Mouse (Mus musculus): ENCODE data around the gene Olfr558. TPM values are rescaled to one million over a fixed set of nuclear protein-coding genes. Genes with fewer than 3 reads are reported as not detected.

Gene Olfr558
- polyA plus RNA-seq, 1 experiment from 2014 or later, result 0.48 TPM

GRCm38 (mm10) chr7:102718970-102719369, 17.0 kb downstream of the Olfr558 start, which contains the start of gene Olfr33:
TSS of gene Olfr33 (minus strand) at chr7:102719070.
- no peak for ATAC-seq (ENCODE audit: low read depth)
- no peaks in the 10 kb centered on the region for H3K9me3 ChIP-seq (ENCODE audit: control insufficient read depth, low read length)
- no peak within 1 kb of the TSS for H3K4me2 ChIP-seq (ENCODE audit: low read depth, low read length)
- no peaks in the 10 kb centered on the region for H3K27me3 ChIP-seq (ENCODE audit: control insufficient read depth, insufficient read depth, low read depth, low read length)
- no peaks in the 10 kb centered on the region for H3K36me3 ChIP-seq (ENCODE audit: control insufficient read depth, insufficient read depth, low read length)
- H3K4me3 ChIP-seq (ENCODE audit: low read length), result no peak within 1 kb of the TSS
- no peaks in the 10 kb centered on the region for H3K4me1 ChIP-seq (replicated peaks; ENCODE audit: control insufficient read depth, insufficient read depth, low read length)
- no peak within 1 kb of the TSS for H3K27ac ChIP-seq (ENCODE audit: low read length)
- no peak within 1 kb of the TSS for H3K9ac ChIP-seq (ENCODE audit: low read length)
- WGBS, result 29% methylated on average over 1 of the region's 1 CpGs

- H3K27ac ChIP-seq (ENCODE audit: low read length), result no peak within 1 kb of the TSS
- no peaks in the 10 kb centered on the region for H3K4me1 ChIP-seq (replicated peaks; ENCODE audit: control insufficient read depth, insufficient read depth, low read length)
- H3K4me2 ChIP-seq (ENCODE audit: low read depth, low read length), result no peak within 1 kb of the TSS
- H3K27me3 ChIP-seq (ENCODE audit: control insufficient read depth, insufficient read depth, low read depth, low read length), result no peaks in the 10 kb centered on the region
- no peak within 1 kb of the TSS for H3K4me3 ChIP-seq (ENCODE audit: low read length)
- no peaks in the 10 kb centered on the region for H3K36me3 ChIP-seq (ENCODE audit: control insufficient read depth, insufficient read depth, low read length)
- H3K9ac ChIP-seq (ENCODE audit: low read length), result no peak within 1 kb of the TSS
- ATAC-seq (ENCODE audit: low read depth), result no peak
- no peaks in the 10 kb centered on the region for H3K9me3 ChIP-seq (ENCODE audit: control insufficient read depth, low read length)
Observed at GRCm38 (mm10) chr7:102727391-102727790, 25.4 kb downstream of the Olfr558 start, which contains the start of gene Olfr559. TSS of gene Olfr559 (minus strand) at chr7:102727491.

GRCm38 (mm10) chr7:102733793-102734192, 31.8 kb downstream of the Olfr558 start:
- Histone ChIP-seq H3K9me3 (ENCODE audit: control insufficient read depth, low read length) (no peaks in the 10 kb centered on the region), H3K9ac (ENCODE audit: low read length) (no peak overlapping the region), H3K4me1 (replicated peaks; ENCODE audit: control insufficient read depth, insufficient read depth, low read length) (no peaks in the 10 kb centered on the region), H3K27me3 (ENCODE audit: control insufficient read depth, insufficient read depth, low read depth, low read length) (no peaks in the 10 kb centered on the region), H3K27ac (ENCODE audit: low read length) (no peak overlapping the region), H3K36me3 (ENCODE audit: control insufficient read depth, insufficient read depth, low read length) (no peaks in the 10 kb centered on the region), H3K4me2 (ENCODE audit: low read depth, low read length) (no peak overlapping the region), H3K4me3 (ENCODE audit: low read length) (no peak overlapping the region)
- ATAC-seq (ENCODE audit: low read depth), result no peak
- WGBS, result 7% methylated on average over 1 of the region's 1 CpGs

- H3K27me3 ChIP-seq (ENCODE audit: control insufficient read depth, insufficient read depth, low read depth, low read length), result no peaks in the 10 kb centered on the region
- no peak overlapping the region for H3K9ac ChIP-seq (ENCODE audit: low read length)
- no peak for ATAC-seq (ENCODE audit: low read depth)
- whole genome bisulfite sequencing, result 45% methylated on average over 2 of the region's 2 CpGs
- no peak overlapping the region for H3K4me2 ChIP-seq (ENCODE audit: low read depth, low read length)
- H3K36me3 ChIP-seq (ENCODE audit: control insufficient read depth, insufficient read depth, low read length), result no peaks in the 10 kb centered on the region
- no peaks in the 10 kb centered on the region for H3K4me1 ChIP-seq (replicated peaks; ENCODE audit: control insufficient read depth, insufficient read depth, low read length)
- no peaks in the 10 kb centered on the region for H3K9me3 ChIP-seq (ENCODE audit: control insufficient read depth, low read length)
- no peak overlapping the region for H3K27ac ChIP-seq (ENCODE audit: low read length)
- H3K4me3 ChIP-seq (ENCODE audit: low read length), result no peak overlapping the region
Observed at GRCm38 (mm10) chr7:102737705-102738104, 35.7 kb downstream of the Olfr558 start.

- no peaks in the 10 kb centered on the region for H3K27me3 ChIP-seq (ENCODE audit: control insufficient read depth, insufficient read depth, low read depth, low read length)
- no peaks in the 10 kb centered on the region for H3K36me3 ChIP-seq (ENCODE audit: control insufficient read depth, insufficient read depth, low read length)
- 8% methylated on average over 1 of the region's 1 CpGs for WGBS
- no peak overlapping the region for H3K4me2 ChIP-seq (ENCODE audit: low read depth, low read length)
- no peak overlapping the region for H3K9ac ChIP-seq (ENCODE audit: low read length)
- H3K27ac ChIP-seq (ENCODE audit: low read length), result no peak overlapping the region
- no peaks in the 10 kb centered on the region for H3K4me1 ChIP-seq (replicated peaks; ENCODE audit: control insufficient read depth, insufficient read depth, low read length)
- H3K4me3 ChIP-seq (ENCODE audit: low read length), result no peak overlapping the region
- ATAC-seq (ENCODE audit: low read depth), result no peak
- H3K9me3 ChIP-seq (ENCODE audit: control insufficient read depth, low read length), result no peaks in the 10 kb centered on the region
Observed at GRCm38 (mm10) chr7:102752086-102752485, 50.1 kb downstream of the Olfr558 start.

GRCm38 (mm10) chr7:102759266-102759665, 57.3 kb downstream of the Olfr558 start, which contains the start of the genes Olfr560 and Olfr78:
TSS of gene Olfr560 (minus strand) at chr7:102759366.
TSS of gene Olfr78 (minus strand) at chr7:102759471.
- 64% methylated on average over 4 of the region's 4 CpGs for WGBS

More at GRCm38 (mm10) chr7:102759266-102759665, 57.3 kb downstream of the Olfr558 start, which contains the start of the genes Olfr560 and Olfr78:
- no peaks in the 10 kb centered on the region for H3K27me3 ChIP-seq (ENCODE audit: control insufficient read depth, insufficient read depth, low read depth, low read length)
- H3K36me3 ChIP-seq (ENCODE audit: control insufficient read depth, insufficient read depth, low read length), result no peaks in the 10 kb centered on the region
- H3K4me3 ChIP-seq (ENCODE audit: low read length), result no peak within 1 kb of the TSS
- no peak within 1 kb of the TSS for H3K9ac ChIP-seq (ENCODE audit: low read length)
- no peak for ATAC-seq (ENCODE audit: low read depth)
- no peak within 1 kb of the TSS for H3K27ac ChIP-seq (ENCODE audit: low read length)
- H3K4me2 ChIP-seq (ENCODE audit: low read depth, low read length), result no peak within 1 kb of the TSS
- H3K9me3 ChIP-seq (ENCODE audit: control insufficient read depth, low read length), result no peaks in the 10 kb centered on the region
- H3K4me1 ChIP-seq (replicated peaks; ENCODE audit: control insufficient read depth, insufficient read depth, low read length), result no peaks in the 10 kb centered on the region

Other genes starting within 250 kb of the Olfr558 start
- gene Olfr543, start 220.5 kb upstream of the Olfr558 start, polyA plus RNA-seq (2015; fragmentation: Nextera tagmentation; extraction: Ambion mirVana), result 0.18 TPM in 1 of 2 replicates, not detected in the other
- gene Olfr544, start 213.9 kb upstream of the Olfr558 start, polyA plus RNA-seq (2015; fragmentation: Nextera tagmentation; extraction: Ambion mirVana), result 0.06 and 0.08 TPM in 2 replicates
- not detected in 2 replicates for gene Olfr545, start 202.6 kb upstream of the Olfr558 start, polyA plus RNA-seq (2015; fragmentation: Nextera tagmentation; extraction: Ambion mirVana)
- gene Olfr547, start 167.5 kb upstream of the Olfr558 start, polyA plus RNA-seq (2015; fragmentation: Nextera tagmentation; extraction: Ambion mirVana), result not detected in 2 replicates
- not detected in 2 replicates for gene Olfr548-ps1, start 161.3 kb upstream of the Olfr558 start, polyA plus RNA-seq (2015; fragmentation: Nextera tagmentation; extraction: Ambion mirVana)
- gene Olfr549, start 152.3 kb upstream of the Olfr558 start, polyA plus RNA-seq (2015; fragmentation: Nextera tagmentation; extraction: Ambion mirVana), result not detected in 2 replicates
- 1.1 TPM in 2 replicates for gene Trim21, start 136.7 kb upstream of the Olfr558 start, polyA plus RNA-seq (2015; fragmentation: Nextera tagmentation; extraction: Ambion mirVana)
- not detected in 2 replicates for gene Olfr550, start 130.8 kb upstream of the Olfr558 start, polyA plus RNA-seq (2015; fragmentation: Nextera tagmentation; extraction: Ambion mirVana)
- not detected in 2 replicates for gene Olfr551, start 110.3 kb upstream of the Olfr558 start, polyA plus RNA-seq (2015; fragmentation: Nextera tagmentation; extraction: Ambion mirVana)
- gene Olfr552, start 104.4 kb upstream of the Olfr558 start, polyA plus RNA-seq (2015; fragmentation: Nextera tagmentation; extraction: Ambion mirVana), result not detected in 2 replicates
- gene Olfr553, start 84.0 kb upstream of the Olfr558 start, polyA plus RNA-seq (2015; fragmentation: Nextera tagmentation; extraction: Ambion mirVana), result not detected in 2 replicates
- gene Olfr554, start 63.8 kb upstream of the Olfr558 start, polyA plus RNA-seq (2015; fragmentation: Nextera tagmentation; extraction: Ambion mirVana), result not detected in 2 replicates
- not detected in 2 replicates for gene Olfr555, start 43.4 kb upstream of the Olfr558 start, polyA plus RNA-seq (2015; fragmentation: Nextera tagmentation; extraction: Ambion mirVana)
- gene Olfr556, start 37.3 kb upstream of the Olfr558 start, polyA plus RNA-seq (2015; fragmentation: Nextera tagmentation; extraction: Ambion mirVana), result not detected in 2 replicates
- 15.6 and 17.3 TPM in 2 replicates for gene Trim68, start 14.9 kb upstream of the Olfr558 start, polyA plus RNA-seq (2015; fragmentation: Nextera tagmentation; extraction: Ambion mirVana)
- gene Olfr557, start 6.3 kb upstream of the Olfr558 start, polyA plus RNA-seq (2015; fragmentation: Nextera tagmentation; extraction: Ambion mirVana), result not detected in 2 replicates
- gene Olfr33, start 16.9 kb downstream of the Olfr558 start, polyA plus RNA-seq (2015; fragmentation: Nextera tagmentation; extraction: Ambion mirVana), result not detected in 2 replicates
- gene Olfr559, start 25.3 kb downstream of the Olfr558 start, polyA plus RNA-seq (2015; fragmentation: Nextera tagmentation; extraction: Ambion mirVana), result not detected in 2 replicates
- not detected in 2 replicates for gene Olfr560, start 57.2 kb downstream of the Olfr558 start, polyA plus RNA-seq (2015; fragmentation: Nextera tagmentation; extraction: Ambion mirVana)
- 0.23 and 0.25 TPM in 2 replicates for gene Olfr78, start 57.3 kb downstream of the Olfr558 start, polyA plus RNA-seq (2015; fragmentation: Nextera tagmentation; extraction: Ambion mirVana)
- not detected in 2 replicates for gene Olfr561, start 69.0 kb downstream of the Olfr558 start, polyA plus RNA-seq (2015; fragmentation: Nextera tagmentation; extraction: Ambion mirVana)
- gene Olfr564, start 101.3 kb downstream of the Olfr558 start, polyA plus RNA-seq (2015; fragmentation: Nextera tagmentation; extraction: Ambion mirVana), result not detected in 2 replicates
- not detected in 2 replicates for gene Olfr566, start 156.6 kb downstream of the Olfr558 start, polyA plus RNA-seq (2015; fragmentation: Nextera tagmentation; extraction: Ambion mirVana)
- not detected in 2 replicates for gene Olfr568, start 174.9 kb downstream of the Olfr558 start, polyA plus RNA-seq (2015; fragmentation: Nextera tagmentation; extraction: Ambion mirVana)
- not detected in 2 replicates for gene Olfr569, start 188.7 kb downstream of the Olfr558 start, polyA plus RNA-seq (2015; fragmentation: Nextera tagmentation; extraction: Ambion mirVana)
- not detected in 2 replicates for gene Olfr570, start 192.4 kb downstream of the Olfr558 start, polyA plus RNA-seq (2015; fragmentation: Nextera tagmentation; extraction: Ambion mirVana)
- not detected in 2 replicates for gene Olfr571, start 215.3 kb downstream of the Olfr558 start, polyA plus RNA-seq (2015; fragmentation: Nextera tagmentation; extraction: Ambion mirVana)
- gene Olfr572, start 222.2 kb downstream of the Olfr558 start, polyA plus RNA-seq (2015; fragmentation: Nextera tagmentation; extraction: Ambion mirVana), result not detected in 2 replicates
- gene Olfr573-ps1, start 240.4 kb downstream of the Olfr558 start, polyA plus RNA-seq (2015; fragmentation: Nextera tagmentation; extraction: Ambion mirVana), result not detected in 2 replicates
- gene Olfr574, start 246.3 kb downstream of the Olfr558 start, polyA plus RNA-seq (2015; fragmentation: Nextera tagmentation; extraction: Ambion mirVana), result not detected in 2 replicates

Data from lung, embryonic 16.5 days (tissue).